In the genomic region with DNA sequence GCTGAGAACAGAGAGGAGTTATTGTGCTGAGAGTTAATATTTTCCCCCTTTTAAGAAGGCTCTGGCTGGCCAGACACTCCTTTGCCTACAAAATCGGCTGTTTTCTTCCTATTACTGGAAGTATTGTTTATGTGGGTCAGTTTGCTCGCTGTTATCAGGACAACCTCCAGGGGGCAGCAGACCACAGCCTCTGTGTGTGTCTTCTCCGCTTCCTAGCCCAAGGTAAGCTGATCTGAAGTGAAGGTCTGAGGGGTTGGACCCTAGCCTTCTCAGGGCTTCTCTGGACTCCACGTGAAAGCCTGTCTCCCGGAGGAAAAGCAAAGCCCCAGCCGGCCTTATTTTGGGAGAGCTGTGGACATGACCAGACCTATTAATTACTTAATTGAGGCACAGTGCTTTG, we compare ENCODE assay signal across 8 mouse cellular contexts.
DNase-seq lines count a peak whose midpoint lies in the region; ATAC-seq lines count a peak whose summit lies in the region.

No protein-coding gene starts in this region.

- DNase-seq in MN1 (ENCODE audit: low spot score), result peak; percentile 74
- DNase-seq in layer of hippocampus, postnatal 10 days (ENCODE audit: low spot score in 2 of 2), result peak; percentile 91 to 93
- DNase-seq in lung, postnatal 25 days (ENCODE audit: low spot score), result peak; percentile 88
- DNase-seq in retina, postnatal 1 day, result peak; percentile 86
- peak; percentile 76 to 84 for DNase-seq in thymus, postnatal 36 days

- H3K4me1 ChIP-seq in forebrain, embryonic 13.5 days, result peaks cover 7% of the 10 kb centered on the region; the same call in 1 of the 2 replicates

- peak; percentile 81 for ATAC-seq in cerebellum, adult (ENCODE audit: insufficient number of reproducible peaks, low FRiP score, low TSS enrichment)
- ATAC-seq in forebrain, embryonic 13.5 days, result 0 out of 2 replicates have a peak, but pooled peaks have one; percentile 50
- ATAC-seq in hematopoietic stem cell, adult 5-6 weeks (replicated peaks in 1 of 2; ENCODE audit: insufficient read depth in 1 of 2, low FRiP score in 2 of 2, low TSS enrichment in 1 of 2, low read depth in 1 of 2, poor library complexity in 2 of 2, severe bottlenecking in 2 of 2), result peak; percentile 75 to 80; a peak in 3 of 4 replicates

- 4% methylated on average over 6 of the region's 6 CpGs for WGBS in forebrain, embryonic 13.5 days

- no peak overlapping the region for H3K9ac ChIP-seq in forebrain, embryonic 13.5 days

- H3K36me3 ChIP-seq in forebrain, embryonic 13.5 days (ENCODE audit: poor library complexity, severe bottlenecking), result no peaks in the 10 kb centered on the region

- no peak overlapping the region for H3K4me3 ChIP-seq in forebrain, embryonic 13.5 days

- H3K4me2 ChIP-seq in forebrain, embryonic 13.5 days, result no peak overlapping the region; the same call in 1 of the 2 replicates

- no peak overlapping the region for H3K27ac ChIP-seq in forebrain, embryonic 13.5 days

- H3K9me3 ChIP-seq in forebrain, embryonic 13.5 days (replicated peaks), result no peaks in the 10 kb centered on the region

- H3K27me3 ChIP-seq in forebrain, embryonic 13.5 days, result peaks cover 16% of the 10 kb centered on the region; the same call in 1 of the 2 replicates
